Mouse (Mus musculus) spleen, adult 2 months (tissue): ENCODE data around the gene Ssbp4.
A peak's percentile ranks its signal among the peaks of the same experiment; 100 is the strongest.

Experiments used
- CTCF ChIP-seq: fragments of 200-500 bp; IDR thresholded peaks from 2 replicates; pipeline ENCODE4 v1.5.1; 2011; ENCODE audit warnings: mild to moderate bottlenecking, inconsistent platforms; ENCODE audit not compliant: insufficient read depth, insufficient read length, insufficient replicate concordance; ENCODE audit errors: extremely low read depth
- POLR2A ChIP-seq: fragments of 200-500 bp; IDR thresholded peaks from 2 replicates; pipeline ENCODE4 v1.6.1; 2011; ENCODE audit warnings: low read depth, low read length, inconsistent platforms

DNA sequence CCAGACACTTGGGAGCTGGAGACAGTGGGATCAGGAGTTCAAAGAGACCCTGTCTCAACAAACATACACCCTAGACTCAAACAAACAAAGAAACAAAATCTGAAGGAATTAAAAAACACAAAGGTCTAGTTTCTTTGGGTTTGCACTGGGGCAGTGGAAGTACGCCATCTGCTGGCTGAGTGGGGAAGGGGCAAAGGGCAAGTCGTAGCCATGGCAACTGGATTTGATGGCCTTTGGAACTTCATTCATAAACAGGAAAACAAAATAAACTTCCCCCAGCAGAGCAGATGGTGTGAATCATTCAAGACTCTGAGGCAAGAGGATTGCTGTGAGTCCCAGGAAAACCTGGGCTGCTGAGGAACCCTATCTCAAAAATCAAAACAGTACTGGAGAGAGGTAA, 44.6 kb upstream of the Ssbp4 start:
- TF ChIP-seq POLR2A (no peak), CTCF (peak; percentile 77; the same call in 1 of the 2 replicates)
